Mouse (Mus musculus) limb, embryonic 11.5 days (tissue): ENCODE measurements around the gene Clta. TPM values are rescaled to one million over a fixed set of nuclear protein-coding genes. Genes with fewer than 3 reads are reported as not detected.

Experiments used
- ATAC-seq: fragments of 200-750 bp; cut with Nextera tagmentation; 2 replicates; pipeline ENCODE4 v1.8.0; 2017; ENCODE audit warnings: low read depth; ENCODE audit not compliant: insufficient number of reproducible peaks, low FRiP score, low TSS enrichment
- DNase-seq: peaks from one replicate; pipeline ENCODE4 v3.0.0-alpha.2; 2015; ENCODE audit warnings: low spot score
- H3K27ac ChIP-seq: fragments of 300-500 bp; sonication (generic); replicated peaks from 2 replicates; pipeline ENCODE4 v1.5.1; 2014; ENCODE audit warnings: low read depth, mild to moderate bottlenecking, low read length
- H3K27me3 ChIP-seq: fragments of 300-500 bp; sonication (generic); 2 replicates; pipeline ENCODE4 v1.6.1; 2014; ENCODE audit warnings: mild to moderate bottlenecking, low read length, mixed read lengths; ENCODE audit not compliant: control insufficient read depth, insufficient read depth
- H3K36me3 ChIP-seq: fragments of 300-500 bp; sonication (generic); 2 replicates; pipeline ENCODE4 v1.6.1; 2014; ENCODE audit warnings: mild to moderate bottlenecking, low read length, moderate library complexity, mixed read lengths; ENCODE audit not compliant: control insufficient read depth, insufficient read depth
- H3K4me1 ChIP-seq: fragments of 300-500 bp; sonication (generic); 2 replicates; pipeline ENCODE4 v1.6.1; 2014; ENCODE audit warnings: low read length, mixed read lengths; ENCODE audit not compliant: control insufficient read depth, insufficient read depth
- H3K4me2 ChIP-seq: fragments of 300-500 bp; sonication (generic); 2 replicates; pipeline ENCODE4 v1.6.1; 2014; ENCODE audit warnings: low read depth, mild to moderate bottlenecking, moderate library complexity; ENCODE audit not compliant: severe bottlenecking
- H3K4me3 ChIP-seq: fragments of 300-500 bp; sonication (generic); 2 replicates; pipeline ENCODE4 v1.5.1; 2014; ENCODE audit warnings: low read depth, low read length
- H3K9ac ChIP-seq: fragments of 300-500 bp; sonication (generic); 2 replicates; pipeline ENCODE4 v1.6.1; 2014; ENCODE audit warnings: mild to moderate bottlenecking, low read length
- H3K9me3 ChIP-seq: fragments of 300-500 bp; sonication (generic); 2 replicates; pipeline ENCODE4 v1.6.1; 2016; ENCODE audit warnings: low read length; ENCODE audit not compliant: control insufficient read depth
- WGBS: fragments of 180-500 bp; shearing (Covaris S2); extraction: QIAGEN DNeasy Blood & Tissue Kit; methylation state at CpG from one replicate; pipeline ENCODE4 v1.1.7; 2014; 5-methylcytosine and 5-hydroxymethylcytosine counted together
- polyA plus RNA-seq: library from polyadenylated mRNA; unstranded; fragments of >200 nt; fragmentation: Nextera tagmentation; extraction: Ambion mirVana; gene quantifications from 2 replicates; pipeline ENCODE4 v1.2.1, GENCODE M21; 2014

Gene Clta
- polyA plus RNA-seq, 1 experiment from 2014 or later = 264 TPM

GRCm38 (mm10) chr4:43974914-43975616, 29.2 kb upstream of the Clta start:
- Histone ChIP-seq H3K36me3 (peaks cover 2% of the 10 kb centered on the region; the same call in 1 of the 2 replicates), H3K27me3 (no peaks in the 10 kb centered on the region), H3K4me2 (no peak overlapping the region), H3K9ac (no peak overlapping the region), H3K4me3 (no peak overlapping the region), H3K4me1 (peaks cover 25% of the 10 kb centered on the region), H3K9me3 (no peaks in the 10 kb centered on the region), H3K27ac (no peak overlapping the region)
- DNase-seq (no peak), ATAC-seq (no peak)
- WGBS = 85% methylated on average over 10 of the region's 10 CpGs

DNA sequence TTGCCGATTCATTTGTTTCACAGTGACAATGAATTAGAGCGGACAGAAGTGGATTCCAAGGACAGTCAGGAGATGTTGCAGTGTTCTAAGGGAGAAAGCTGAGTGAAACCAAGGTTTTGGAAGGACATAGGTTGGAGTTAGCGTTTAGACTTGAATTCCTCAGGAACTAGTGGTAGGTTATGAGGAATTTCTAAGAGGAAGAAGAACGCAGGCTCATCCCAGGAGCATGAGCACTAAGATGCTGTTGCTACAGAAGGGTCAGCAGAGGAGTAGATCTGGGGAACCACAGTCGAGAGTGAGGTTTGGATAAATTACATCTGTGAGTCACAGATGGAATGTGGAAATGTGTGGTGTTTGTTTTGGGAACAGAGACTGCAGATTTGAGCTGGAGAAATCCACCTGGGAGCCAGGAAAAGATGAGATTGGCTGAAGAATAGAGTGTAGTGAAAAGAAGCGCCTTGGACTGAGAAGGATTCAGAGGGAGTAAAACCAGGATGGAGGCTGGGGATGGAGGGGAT, 28.0 kb upstream of the Clta start:
- Histone ChIP-seq H3K4me3 (no peak overlapping the region), H3K4me1 (peaks cover 25% of the 10 kb centered on the region), H3K9me3 (no peaks in the 10 kb centered on the region), H3K36me3 (no peaks in the 10 kb centered on the region), H3K27ac (no peak overlapping the region), H3K27me3 (no peaks in the 10 kb centered on the region), H3K4me2 (no peak overlapping the region), H3K9ac (no peak overlapping the region)
- ATAC-seq = no peak
- WGBS = 86% methylated on average over 6 of the region's 6 CpGs
- no peak for DNase-seq

- peak; percentile 41 for DNase-seq
- peak; percentile 41; the same call in 1 of the 2 replicates for ATAC-seq
- no peaks in the 10 kb centered on the region for H3K36me3 ChIP-seq
- H3K27ac ChIP-seq = no peak overlapping the region
- H3K4me1 ChIP-seq = peaks cover 12% of the 10 kb centered on the region
- 20% methylated on average over 17 of the region's 17 CpGs for WGBS
- no peaks in the 10 kb centered on the region for H3K9me3 ChIP-seq
- no peak overlapping the region for H3K4me3 ChIP-seq
- H3K27me3 ChIP-seq = no peaks in the 10 kb centered on the region
- no peak overlapping the region for H3K4me2 ChIP-seq
- no peak overlapping the region for H3K9ac ChIP-seq
Measured at GRCm38 (mm10) chr4:43978521-43979443, 25.5 kb upstream of the Clta start.

DNA sequence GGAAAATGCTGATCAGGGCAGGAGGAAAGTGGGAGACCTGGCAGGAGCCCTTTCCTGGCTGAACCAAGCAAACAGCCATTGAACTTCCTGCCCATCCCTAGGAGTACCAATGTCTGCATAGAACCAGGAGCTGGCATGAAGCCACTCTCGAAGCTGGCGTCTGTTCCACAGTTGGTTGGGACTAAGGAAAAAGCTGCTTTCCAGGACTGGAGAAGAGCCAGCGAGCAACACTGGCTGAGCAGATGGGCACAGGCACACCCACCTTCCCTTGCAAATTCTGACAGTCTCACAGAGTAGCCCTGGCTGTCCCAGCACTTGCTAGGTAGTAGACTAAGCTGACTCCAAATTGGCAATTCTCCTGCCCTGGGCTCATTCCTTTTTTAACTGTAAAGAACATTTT, 24.5 kb upstream of the Clta start:
- no peaks in the 10 kb centered on the region for H3K9me3 ChIP-seq
- H3K9ac ChIP-seq = no peak overlapping the region
- ATAC-seq (no peak), DNase-seq (no peak)
- no peaks in the 10 kb centered on the region for H3K36me3 ChIP-seq
- H3K4me3 ChIP-seq = no peak overlapping the region
- no peaks in the 10 kb centered on the region for H3K27me3 ChIP-seq
- no peak overlapping the region for H3K27ac ChIP-seq
- H3K4me1 ChIP-seq = peaks cover 12% of the 10 kb centered on the region
- WGBS = 95% methylated on average over 3 of the region's 3 CpGs
- H3K4me2 ChIP-seq = no peak overlapping the region

DNA sequence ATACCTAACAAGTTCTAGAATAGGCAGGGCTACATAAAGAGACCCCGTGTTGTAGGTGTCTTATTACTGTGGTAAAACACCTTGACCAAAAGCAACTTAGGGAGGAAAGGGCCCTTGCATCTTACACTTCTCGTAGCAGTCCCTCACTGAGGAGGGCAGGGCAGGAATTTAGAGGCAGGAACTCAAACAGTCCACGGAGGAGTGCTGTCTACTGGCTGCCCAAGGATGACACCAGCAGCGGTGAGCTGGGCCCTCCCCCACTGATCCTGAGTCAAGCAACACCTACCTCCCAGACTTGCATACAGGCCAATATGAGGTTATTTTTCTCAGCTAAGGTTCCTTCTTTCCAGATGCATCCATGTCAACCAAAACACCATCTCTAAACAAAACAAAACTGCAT, 24.0 kb upstream of the Clta start:
- H3K4me3 ChIP-seq = no peak overlapping the region
- no peak for DNase-seq
- 84% methylated on average over 4 of the region's 4 CpGs for WGBS
- H3K4me1 ChIP-seq = peaks cover 12% of the 10 kb centered on the region
- H3K9me3 ChIP-seq = no peaks in the 10 kb centered on the region
- H3K4me2 ChIP-seq = no peak overlapping the region
- no peak overlapping the region for H3K9ac ChIP-seq
- no peak for ATAC-seq
- H3K27me3 ChIP-seq = no peaks in the 10 kb centered on the region
- H3K27ac ChIP-seq = no peak overlapping the region
- no peaks in the 10 kb centered on the region for H3K36me3 ChIP-seq

DNA sequence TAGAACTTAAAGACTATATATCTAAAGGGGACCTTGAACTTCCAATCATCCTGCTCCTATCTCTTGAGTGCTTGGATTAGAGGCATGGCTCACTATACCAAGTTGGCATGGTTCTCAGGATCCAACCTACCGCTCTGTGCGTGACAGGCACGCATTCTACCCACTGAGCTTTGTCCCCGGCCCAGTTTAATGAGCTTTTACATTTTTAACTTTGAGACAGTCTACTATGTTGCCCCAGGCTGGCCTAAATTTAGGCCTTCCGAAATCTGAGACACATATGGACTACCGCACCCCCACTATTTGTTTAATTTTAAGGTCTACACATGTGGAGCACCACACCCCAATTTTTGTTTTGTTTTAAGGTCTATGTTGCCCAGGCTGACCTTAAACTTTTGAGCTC, 23.4 kb upstream of the Clta start:
- no peak overlapping the region for H3K4me2 ChIP-seq
- no peak for DNase-seq

GRCm38 (mm10) chr4:43981251-43981650, 23.0 kb upstream of the Clta start:
- Histone ChIP-seq H3K4me1 (peaks cover 12% of the 10 kb centered on the region), H3K9me3 (no peaks in the 10 kb centered on the region), H3K9ac (no peak overlapping the region), H3K4me3 (no peak overlapping the region), H3K4me2 (no peak overlapping the region), H3K36me3 (no peaks in the 10 kb centered on the region), H3K27me3 (no peaks in the 10 kb centered on the region), H3K27ac (no peak overlapping the region)
- WGBS = 87% methylated on average over 7 of the region's 7 CpGs
- DNase-seq (no peak), ATAC-seq (no peak)

More for the DNA sequence above, 23.4 kb upstream of the Clta start:
- no peaks in the 10 kb centered on the region for H3K36me3 ChIP-seq
- H3K9ac ChIP-seq = no peak overlapping the region
- H3K4me3 ChIP-seq = no peak overlapping the region
- peaks cover 12% of the 10 kb centered on the region for H3K4me1 ChIP-seq
- H3K27me3 ChIP-seq = no peaks in the 10 kb centered on the region
- ATAC-seq = no peak
- no peaks in the 10 kb centered on the region for H3K9me3 ChIP-seq
- 96% methylated on average over 6 of the region's 6 CpGs for WGBS
- no peak overlapping the region for H3K27ac ChIP-seq

GRCm38 (mm10) chr4:43982053-43982732, 22.1 kb upstream of the Clta start:
- H3K4me1 ChIP-seq = peaks cover 12% of the 10 kb centered on the region
- H3K27me3 ChIP-seq = no peaks in the 10 kb centered on the region
- DNase-seq = peak; percentile 99
- peak overlapping the region; percentile 55 for H3K4me2 ChIP-seq
- WGBS = 2% methylated on average over 24 of the region's 24 CpGs
- H3K4me3 ChIP-seq = peak overlapping the region; percentile 19
- peak overlapping the region; percentile 71 for H3K9ac ChIP-seq
- H3K27ac ChIP-seq = 0 out of 2 replicates have a peak overlapping the region, but pooled peaks have one; percentile 39
- no peaks in the 10 kb centered on the region for H3K36me3 ChIP-seq
- H3K9me3 ChIP-seq = no peaks in the 10 kb centered on the region
- ATAC-seq = peak; percentile 88
